Mouse (Mus musculus) lung, postnatal 14 days (tissue): Measurements from ENCODE around the gene 1700016C15Rik.
A peak's percentile ranks its signal among the peaks of the same experiment; 100 is the strongest.

Experiments used
- DNase-seq: peaks from one replicate; pipeline ENCODE4 v3.0.0; 2021

Gene 1700016C15Rik

DNA sequence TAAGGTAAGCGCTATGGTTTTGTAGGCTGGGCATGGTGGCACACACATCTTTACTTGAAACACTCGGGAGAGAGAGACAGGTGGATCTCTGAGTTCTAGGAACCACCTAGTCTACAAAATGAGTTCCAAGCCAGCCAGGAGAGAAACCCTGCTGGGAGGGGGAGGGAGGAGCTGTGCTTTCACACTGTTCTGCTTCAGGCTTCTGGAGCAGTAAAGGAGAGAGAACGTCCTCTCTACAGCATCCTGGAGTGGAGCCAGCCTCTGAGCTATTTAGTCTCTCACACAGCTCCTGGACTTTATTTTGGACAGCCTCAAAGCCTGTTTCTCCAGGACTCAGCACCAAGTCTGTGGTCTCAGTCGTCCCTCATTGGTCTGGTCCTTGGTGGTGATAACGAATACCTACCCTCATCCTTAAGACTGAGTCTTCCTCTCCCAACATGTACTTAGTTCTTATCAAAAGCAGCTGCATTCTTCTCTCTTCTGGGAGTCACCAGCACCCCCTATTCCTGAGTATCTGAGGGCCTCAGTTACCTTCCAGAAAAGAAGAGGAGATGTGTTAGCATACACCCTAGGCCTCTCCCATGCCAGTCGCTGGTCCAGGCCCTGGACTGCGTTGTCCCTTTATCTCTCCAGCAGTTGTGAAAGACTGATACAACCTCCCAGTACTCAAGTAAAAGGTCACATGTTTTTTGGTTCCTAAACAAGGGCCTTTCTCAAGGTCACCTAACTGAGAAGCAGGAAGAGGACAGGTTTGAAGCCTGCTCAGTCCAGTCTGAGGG is 12.4 kb upstream of the 1700016C15Rik start:
- no peak for DNase-seq

DNA sequence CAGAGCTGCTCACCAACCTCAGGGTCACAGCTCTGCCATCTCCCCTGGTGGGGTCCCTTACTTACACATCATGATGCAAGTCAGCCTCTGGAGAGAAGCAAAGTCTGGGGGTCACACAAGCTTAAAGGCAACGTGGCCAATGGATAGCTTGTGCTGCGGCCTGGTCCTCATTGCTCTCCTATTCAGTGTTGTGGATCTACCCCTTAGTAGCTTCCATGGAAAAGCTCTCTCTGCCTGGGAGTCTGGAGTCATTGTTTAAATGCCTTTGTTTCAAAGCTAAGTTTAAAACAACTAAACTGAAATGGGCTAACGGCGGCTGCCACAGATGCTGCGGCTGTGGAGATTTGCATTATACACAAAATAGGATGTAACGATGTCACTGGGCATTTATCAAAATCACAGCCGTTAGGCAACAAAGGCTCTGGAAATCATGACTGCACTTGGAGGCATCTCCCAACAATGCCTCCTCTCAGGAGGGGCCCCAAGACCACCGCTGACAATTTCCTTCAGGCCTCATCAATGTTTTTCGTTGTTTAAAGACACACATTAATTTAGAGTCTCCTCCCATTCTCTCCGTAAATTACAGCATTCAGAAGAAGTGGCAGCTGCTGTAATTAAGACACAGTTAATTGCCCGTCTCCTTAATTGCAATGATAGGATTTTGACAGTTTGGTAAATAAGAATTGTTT is 11.1 kb upstream of the 1700016C15Rik start:
- DNase-seq: no peak

DNA sequence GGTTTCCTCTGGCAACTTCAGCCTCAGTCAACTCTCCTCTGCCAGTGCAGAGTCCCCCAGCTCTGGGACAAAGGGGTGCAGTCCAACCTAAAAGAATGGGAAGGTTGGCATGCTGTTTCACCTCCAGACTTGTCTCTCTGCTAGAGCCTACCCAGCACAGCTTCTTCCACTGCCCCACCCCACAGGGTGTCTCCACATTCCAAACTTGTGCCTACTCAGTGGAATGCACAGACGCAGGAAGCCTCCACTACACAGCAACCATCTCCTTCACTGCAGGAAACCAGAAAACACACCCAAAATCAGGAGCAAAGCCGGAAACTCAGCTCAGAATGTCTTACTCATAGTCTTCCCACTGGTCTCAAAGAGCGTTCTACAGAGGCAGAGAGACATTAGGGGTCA is 10.6 kb upstream of the 1700016C15Rik start:
- DNase-seq: no peak

DNA sequence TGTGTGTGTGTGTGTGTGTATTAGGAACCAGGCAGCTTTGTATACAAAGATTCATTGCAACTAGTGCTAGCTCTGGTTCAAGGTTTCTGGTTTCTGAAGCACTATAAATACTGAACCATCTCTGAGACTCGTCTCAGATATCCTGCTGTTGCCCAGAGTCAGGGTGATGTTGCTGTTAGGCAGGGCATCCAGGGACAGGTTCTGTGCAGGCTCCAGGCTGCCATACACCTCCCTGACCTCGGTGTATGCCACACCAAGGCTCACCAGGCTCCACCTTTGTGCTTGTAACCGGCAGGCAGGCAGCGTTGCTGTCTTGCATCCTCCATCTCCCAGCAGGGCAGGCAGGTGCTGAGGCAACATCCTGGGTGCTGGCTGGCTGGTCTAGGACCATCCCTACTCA is 5.8 kb upstream of the 1700016C15Rik start:
- no peak for DNase-seq

DNA sequence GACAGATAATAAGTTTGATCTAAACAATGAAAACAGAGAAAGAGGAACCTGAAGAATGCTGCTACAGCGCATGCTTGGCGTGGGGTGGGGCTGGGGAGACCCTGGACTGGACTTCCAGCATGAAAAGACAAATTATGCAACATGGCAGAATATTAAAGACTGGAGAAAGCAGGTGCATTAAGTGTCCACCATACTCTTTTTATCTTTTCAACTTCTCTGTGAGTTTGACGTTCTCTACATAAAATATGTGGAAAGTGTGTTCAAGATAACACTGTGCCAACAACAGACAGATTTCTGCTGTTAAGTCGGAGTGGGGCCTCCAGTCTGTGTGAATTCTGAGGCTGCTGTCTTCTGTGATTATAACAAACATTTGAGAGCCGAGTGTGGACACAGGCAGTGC is 2.7 kb upstream of the 1700016C15Rik start:
- DNase-seq: no peak

DNA sequence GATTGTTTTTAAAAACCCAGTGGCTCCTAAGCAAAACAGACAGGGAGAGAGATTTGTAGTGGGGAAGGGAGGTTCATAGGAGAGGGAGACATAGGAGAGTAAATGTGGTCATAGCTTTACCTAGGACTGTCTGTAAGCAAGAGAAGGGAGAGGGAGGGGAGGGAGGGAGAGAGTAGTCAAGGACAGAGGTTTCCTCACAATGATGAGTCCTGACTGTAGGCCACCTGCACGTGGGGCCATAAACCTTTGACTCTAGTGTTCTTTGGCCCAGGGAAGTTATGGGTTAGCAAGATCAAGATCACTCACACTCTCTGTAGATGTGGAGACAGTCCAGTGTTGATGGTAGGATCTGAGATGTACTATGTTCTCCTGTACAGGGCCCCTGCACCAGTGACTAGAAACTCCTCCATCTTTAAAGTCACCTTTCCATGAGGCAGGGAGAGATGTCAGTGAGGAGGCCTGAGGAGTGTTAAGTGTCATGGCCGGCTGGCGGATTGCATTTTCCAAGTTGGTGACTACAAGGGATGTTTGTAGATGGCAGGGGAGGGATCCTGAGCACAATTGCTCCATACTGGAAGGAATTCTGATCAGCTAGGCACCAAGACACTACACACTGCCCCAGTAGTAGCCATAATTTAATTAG is 1.6 kb upstream of the 1700016C15Rik start:
- DNase-seq: no peak

DNA sequence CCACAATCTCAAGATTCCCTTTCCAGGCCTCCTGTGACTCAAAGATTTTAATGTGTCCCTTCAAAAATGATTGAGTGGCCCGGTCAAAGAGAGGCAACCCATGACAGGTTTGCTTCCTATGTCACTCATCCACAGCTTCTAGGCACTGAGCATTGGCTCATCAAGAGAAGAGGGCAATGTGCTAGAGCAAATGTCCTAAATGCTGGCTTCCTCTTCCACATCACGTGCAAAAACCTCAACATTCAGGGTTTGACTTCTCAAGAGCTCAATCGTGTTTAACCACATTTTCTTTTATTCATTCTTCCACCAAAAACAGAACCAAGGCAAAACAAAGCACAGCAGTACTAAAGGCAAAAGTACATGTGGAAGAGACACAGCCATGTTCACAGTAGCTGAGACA is 2.4 kb downstream of the 1700016C15Rik start:
- no peak for DNase-seq

DNA sequence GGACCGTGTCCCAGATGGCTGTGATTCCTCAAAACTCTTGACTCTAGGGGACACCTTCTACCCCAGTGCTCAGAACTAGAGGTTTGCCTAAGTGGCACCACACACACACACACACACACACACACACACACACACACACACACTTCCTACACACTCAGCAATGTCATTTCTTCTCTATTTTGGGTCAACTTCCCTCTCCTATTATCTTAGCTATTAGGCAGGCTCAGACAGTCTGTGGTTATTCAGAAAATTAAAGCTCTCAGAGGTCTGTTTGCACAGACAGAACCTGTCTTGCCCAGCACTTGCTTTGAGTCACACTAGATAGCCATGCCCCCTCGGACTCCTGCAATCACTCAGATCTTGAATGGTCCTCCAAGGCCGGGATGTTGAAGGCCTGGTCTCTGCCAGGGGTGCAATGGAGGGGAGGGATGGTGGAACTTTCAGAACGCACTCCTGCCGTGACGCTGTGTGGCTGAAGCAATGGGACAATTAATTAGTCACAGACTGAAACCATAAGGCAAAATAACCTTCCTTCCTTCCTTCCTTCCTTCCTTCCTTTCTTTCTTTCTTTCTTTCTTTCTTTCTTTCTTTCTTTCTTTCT is 8.0 kb downstream of the 1700016C15Rik start:
- DNase-seq: no peak

DNA sequence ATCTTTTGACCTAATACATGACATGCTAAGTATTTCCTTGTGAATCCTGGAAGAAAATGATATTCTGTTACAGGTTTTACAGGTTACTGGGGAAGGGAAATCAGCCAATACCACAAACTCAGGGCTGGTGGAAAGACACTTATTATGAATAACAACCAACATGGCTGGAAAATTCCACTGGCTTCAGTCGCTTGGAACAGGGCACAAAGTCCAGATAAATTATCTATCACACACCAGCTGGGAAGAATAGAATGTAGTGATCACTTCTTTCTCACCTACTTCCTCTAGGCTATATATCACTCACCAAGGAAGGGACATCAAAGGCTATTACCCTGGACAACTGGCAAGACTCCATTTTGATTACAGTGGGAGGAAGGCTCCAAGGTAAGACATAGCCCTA is 11.1 kb downstream of the 1700016C15Rik start:
- DNase-seq: no peak

DNA sequence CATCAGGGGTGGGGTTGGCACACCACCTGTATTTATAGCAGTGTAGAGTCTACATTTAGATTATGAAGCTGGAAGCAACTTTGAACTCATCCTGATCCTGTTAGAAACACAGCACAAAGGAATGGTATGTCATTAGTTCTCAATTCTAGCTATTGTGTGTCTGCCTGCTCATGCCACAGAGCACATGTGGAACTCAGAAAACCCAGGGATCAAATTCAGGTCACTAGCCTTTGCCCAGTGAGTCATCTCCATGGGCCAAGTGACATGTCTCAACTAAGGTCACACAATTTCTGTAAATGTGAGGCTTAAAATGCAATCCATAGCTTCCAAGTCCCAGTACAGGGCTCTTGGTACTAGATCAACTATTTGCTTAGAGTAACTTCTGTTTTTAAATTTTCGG is 12.5 kb downstream of the 1700016C15Rik start:
- DNase-seq: no peak

DNA sequence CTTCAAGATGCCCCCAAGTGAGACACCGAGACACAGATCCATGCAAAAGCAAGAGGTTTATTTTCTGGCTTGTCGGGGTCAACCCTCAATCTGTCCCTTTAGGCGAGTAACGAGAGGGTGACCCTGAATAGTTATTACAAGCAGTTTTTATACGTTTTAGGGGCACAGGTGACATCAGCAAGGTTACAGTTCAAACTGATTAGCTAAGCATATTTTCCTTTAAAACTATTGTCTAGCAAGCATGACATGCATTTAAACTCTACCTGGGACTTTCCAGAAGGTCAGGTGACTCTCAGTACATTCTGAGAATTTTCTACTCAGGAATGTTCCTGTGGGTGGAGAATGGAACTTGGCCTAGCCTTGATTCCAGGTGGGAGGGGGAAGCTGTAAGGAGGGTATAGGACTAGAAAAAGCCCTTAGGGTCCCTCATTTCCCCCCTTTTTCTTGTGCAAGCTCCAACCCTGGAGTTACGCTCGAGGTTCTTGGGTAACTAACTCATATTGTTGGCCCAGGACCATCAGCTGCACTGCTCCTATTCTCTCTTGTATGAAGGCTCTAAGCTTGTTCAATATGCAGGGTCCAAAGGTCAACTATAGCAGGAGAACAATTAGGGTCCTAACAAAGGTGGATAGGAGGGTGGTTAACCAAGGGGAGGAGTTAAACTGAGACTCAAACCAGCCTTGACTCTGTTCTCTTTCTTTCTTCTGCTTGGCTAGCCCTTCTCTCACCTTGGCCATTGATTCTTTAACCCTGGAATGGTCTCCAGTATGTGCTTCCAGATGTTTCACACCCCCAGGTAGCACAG is 15.1 kb downstream of the 1700016C15Rik start:
- no peak for DNase-seq

DNA sequence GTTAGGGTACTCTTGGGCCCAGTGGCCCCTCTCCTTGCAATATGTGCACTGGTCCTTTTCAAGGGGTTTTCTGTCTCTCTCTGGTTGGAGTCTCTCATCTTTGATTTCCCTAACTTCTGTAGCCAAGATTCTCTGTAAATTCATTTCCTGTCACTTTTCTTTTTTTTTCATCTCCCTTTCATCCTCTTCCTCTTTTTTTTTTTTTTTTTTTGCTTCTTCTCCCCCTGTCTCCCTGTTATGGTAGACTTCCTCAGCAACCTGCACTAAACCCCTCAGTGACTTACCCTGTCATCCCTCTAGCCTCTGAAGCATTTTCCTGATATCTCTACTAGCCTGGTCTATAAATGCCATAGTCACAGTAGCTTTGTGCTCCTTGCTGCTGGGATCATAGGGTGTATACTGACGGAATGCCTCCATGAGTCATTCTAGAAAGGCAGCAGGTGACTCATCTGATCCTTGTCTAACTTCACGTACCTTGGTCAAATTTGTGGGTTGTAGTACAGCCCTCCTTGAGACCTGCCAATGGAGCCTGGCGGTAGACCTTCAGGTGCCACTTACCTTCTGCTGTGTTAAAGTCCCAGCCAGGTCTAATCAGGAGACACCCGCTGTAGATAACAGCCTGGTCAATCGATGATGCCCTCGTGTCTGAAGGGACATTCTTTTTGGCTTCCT is 18.4 kb downstream of the 1700016C15Rik start:
- no peak for DNase-seq

DNA sequence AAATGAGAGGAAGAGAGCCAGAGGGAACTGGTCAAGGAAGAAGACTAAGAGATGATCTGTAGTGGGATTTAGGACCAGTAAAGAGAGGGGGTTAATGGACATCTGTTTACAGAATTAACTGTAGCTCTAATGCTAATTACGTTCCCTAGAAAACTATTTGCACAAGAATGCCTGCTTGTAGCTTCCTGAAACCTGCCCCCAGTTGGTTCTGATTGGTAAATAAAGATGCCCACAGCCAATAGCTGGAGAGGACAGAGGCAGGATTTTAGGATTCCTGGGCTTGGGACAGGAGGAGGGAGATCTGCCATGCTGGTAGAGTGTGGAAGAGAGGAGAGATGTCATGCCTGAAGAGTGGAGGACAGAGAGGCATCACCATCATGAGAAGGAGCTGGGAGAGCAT is 23.9 kb downstream of the 1700016C15Rik start:
- no peak for DNase-seq

DNA sequence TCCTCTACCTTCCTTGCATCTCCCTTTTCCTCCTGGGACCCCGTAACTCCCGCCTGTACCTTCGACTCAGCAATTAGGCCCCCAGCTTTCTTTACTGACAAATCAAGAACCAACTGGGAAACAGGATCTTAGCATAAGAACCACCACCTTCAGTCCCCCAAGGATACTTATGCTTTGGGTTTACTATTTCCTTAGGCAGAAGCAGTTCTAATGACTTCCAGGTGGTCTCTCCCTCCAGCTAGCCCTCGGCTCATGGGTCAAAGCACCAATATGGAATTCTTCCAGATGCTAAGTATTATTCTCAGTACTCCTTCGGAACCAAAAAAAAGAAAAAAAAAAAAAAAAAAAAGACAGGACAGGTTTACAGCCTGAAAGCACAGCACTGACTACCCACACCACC is 27.6 kb downstream of the 1700016C15Rik start:
- DNase-seq: no peak

DNA sequence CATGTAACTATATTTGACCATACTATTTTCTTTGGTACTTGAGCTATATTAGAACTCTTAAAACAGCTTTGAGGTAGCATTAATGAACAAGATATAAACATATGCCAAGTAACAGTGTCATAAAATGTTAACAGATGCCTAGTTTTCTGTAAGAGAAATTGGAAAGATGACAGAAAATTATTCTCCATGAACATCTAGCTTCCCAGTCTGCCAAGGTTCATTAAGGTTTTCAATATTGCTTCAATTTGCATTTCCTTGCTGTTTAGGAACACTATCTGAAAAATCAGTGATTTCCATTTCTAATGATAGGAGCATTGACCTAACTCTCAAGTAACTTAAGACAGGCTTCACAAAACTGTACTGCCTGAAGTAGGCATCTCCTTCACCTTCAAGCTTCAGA is 39.3 kb downstream of the 1700016C15Rik start:
- no peak for DNase-seq

DNA sequence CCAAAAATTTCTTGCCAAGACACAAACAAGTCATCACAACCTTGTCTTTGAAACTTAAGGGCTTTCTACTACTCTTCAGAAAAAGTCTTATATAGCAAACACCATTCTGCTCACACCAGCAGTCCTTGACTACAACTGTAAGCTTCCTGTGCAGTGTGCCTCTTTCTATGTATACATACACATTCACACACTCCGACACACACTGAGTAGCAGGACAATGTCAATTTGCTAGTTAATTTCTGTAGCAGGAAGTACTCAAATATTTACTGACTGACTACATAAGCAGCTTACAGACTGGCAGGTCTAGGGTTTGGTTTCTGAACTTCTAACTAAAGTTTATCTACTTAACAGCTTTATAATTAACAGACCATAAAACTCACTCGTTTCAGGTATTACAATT is 47.8 kb downstream of the 1700016C15Rik start:
- no peak for DNase-seq

DNA sequence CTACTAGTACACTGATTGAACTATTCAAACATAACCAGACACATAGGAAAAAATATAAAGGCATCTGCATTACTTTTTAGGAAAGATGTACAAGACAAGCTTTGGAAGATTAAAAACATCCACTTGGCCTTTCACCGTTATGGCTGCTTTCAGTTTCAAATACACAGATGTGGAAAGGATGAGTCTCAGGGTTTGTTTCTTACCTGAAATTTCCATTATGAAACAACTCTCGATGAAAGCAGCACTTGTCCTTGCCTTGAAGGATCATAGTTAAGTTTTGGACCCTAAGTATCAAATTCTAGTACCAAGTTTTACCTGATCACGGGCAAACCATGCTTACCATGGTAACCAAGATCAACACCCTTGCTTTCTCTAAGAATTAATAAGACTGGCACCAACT is 63.2 kb downstream of the 1700016C15Rik start:
- no peak for DNase-seq

DNA sequence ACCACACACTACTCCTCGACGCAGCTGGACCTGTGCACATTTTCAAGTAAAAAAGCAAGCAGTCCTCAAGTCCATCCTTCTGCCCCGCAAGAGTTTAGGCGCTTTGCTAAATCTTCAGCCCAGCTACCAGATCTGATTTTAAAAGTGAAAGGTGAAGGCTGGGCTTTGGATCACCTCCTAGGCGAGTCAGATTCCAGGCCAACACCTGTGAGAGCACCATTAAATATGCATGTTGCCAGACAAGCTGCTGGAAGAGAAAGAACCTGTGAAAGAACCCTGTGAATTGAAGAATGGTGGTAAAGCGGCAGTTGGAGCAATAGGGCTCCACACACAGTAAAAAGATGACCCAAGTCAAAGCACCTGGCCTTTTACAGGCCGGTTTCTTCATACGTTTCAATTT is 65.3 kb downstream of the 1700016C15Rik start:
- no peak for DNase-seq

DNA sequence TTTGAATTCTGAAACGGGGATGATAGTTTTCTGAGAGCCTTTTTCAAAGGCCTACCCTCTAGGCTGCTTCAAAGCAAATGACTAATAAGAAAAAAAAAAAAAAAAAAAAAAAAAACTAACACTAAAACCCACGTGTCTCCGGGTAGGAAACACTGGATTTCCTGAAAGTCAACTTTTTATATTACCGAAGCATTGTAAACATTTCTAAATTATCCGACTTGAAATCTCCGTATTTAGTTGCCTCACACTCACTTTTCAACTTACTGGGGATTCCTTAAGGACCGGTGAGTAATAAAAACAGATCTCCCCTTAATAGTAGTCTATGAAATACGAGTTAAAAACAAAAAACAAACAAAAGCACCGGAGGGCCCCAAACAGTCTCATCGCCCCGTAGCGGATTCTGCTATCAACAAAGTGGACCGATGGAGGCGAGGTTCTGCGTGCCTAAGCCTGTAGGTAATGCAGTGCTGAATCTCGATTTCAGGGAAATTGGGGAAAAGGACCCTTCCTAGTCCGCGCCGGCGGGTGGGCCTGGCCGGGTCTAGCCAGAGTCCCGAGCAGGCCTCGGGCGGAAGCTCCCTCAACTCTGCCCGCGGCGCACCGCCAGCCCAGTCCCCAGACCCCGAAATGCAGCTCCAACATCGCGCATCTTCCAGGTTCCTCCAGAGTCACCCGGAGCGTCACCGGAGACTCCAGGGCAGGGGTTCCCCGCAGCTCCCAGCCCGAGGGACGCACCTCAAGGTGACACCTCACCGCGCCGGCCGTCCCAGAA is 66.0 kb downstream of the 1700016C15Rik start:
- peak; percentile 55 for DNase-seq

DNA sequence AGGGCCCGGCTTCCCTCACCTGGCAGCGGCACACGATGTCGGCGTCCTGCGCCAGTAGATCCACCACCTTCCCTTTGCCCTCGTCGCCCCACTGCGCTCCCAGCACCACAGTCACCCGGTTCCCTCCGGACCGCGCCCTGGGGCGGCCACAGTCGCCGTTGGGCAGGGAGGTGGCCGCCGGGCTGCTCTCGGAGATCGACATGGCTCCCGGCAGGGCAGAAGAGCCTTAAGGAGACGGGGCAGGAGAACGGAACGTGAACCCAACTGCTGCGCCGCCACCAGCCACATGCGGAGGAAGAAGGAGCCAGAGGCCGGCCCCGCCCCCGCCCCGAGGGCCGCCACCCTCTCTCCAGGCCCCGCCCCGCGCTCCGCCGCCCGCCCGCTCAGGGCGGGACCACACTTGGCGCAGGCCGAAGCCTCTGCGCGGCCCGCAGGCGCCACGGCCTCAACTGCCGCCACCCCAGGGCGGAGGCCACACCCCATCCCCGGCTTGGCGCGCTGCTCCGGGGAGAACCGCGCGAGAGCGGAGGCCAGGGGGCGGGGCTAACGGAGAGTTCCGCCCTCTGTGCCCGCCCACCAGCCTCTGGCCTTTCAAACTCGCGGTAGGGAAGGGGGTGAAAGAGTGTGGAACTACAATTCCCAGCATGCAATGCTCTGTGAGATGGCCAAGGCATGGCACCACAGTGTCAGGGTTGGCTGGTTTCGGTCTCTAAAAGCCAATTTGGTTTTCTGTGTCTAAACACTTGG is 66.8 kb downstream of the 1700016C15Rik start, which contains the start of gene Adss:
Gene Adss (minus strand): TSS at position 319 of the 747 bp plus-strand sequence.
- peak; percentile 98 for DNase-seq
